Mouse (Mus musculus) thymus, adult 2 months (tissue): Measurements from ENCODE around the gene Efna1.

Experiments used
- CTCF ChIP-seq: fragments of 200-500 bp; IDR thresholded peaks from 2 replicates; pipeline ENCODE4 v1.5.1; 2012; ENCODE audit warnings: mild to moderate bottlenecking, control low read depth, low read length, moderate library complexity, borderline replicate concordance; ENCODE audit not compliant: control insufficient read depth, poor library complexity, insufficient read depth; ENCODE audit errors: extremely low read depth
- POLR2A ChIP-seq: fragments of 200-500 bp; IDR thresholded peaks from 2 replicates; pipeline ENCODE4 v1.6.1; 2012; ENCODE audit warnings: mild to moderate bottlenecking, low read length, control low read depth, moderate library complexity; ENCODE audit not compliant: control insufficient read depth, poor library complexity, insufficient read depth; ENCODE audit errors: extremely low read depth

DNA sequence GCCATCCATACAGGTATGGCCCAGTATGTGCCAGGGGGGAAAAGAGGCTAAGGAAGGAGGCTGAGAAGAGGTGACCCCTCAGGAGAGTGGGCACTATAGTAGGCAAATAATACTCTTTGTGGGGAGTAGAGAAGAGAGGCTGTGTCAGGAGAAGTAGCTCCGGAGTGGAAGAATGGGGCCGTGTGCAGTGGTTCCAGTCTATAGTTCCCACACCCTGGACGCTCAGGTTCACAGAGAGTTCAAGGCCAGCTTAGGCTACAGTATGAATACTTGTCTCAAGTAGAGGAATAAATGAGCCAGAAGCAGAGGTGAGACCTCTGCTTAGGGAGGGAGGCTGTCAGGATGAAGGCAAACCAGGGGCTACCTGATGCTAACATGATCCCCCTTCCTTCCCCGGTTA is 51.7 kb downstream of the Efna1 start:
- TF ChIP-seq POLR2A (no peak), CTCF (no peak)
